Mouse (Mus musculus) midbrain, embryonic 14.5 days (tissue): ENCODE measurements around the gene Tenm2. TPM values are rescaled to one million over a fixed set of nuclear protein-coding genes. Genes with fewer than 3 reads are reported as not detected.
A peak's percentile ranks its signal among the peaks of the same experiment; 100 is the strongest.

Experiments
- ATAC-seq: fragments of 200-750 bp; cut with Nextera tagmentation; 2 replicates; pipeline ENCODE4 v1.8.0; 2017; ENCODE audit warnings: moderate number of reproducible peaks, moderate library complexity; ENCODE audit not compliant: low FRiP score, low TSS enrichment
- DNase-seq: peaks from one replicate; pipeline ENCODE4 v3.0.0-alpha.2; 2015
- H3K27ac ChIP-seq: fragments of 300-500 bp; sonication (generic); replicated peaks from 2 replicates; pipeline ENCODE4 v1.5.1; 2014; ENCODE audit warnings: mild to moderate bottlenecking, low read depth, low read length, moderate library complexity
- H3K27me3 ChIP-seq: fragments of 300-500 bp; sonication (generic); 2 replicates; pipeline ENCODE4 v1.6.1; 2014; ENCODE audit warnings: low read length, control low read depth, mixed read lengths; ENCODE audit not compliant: control insufficient read depth, insufficient read depth
- H3K36me3 ChIP-seq: fragments of 300-500 bp; sonication (generic); 2 replicates; pipeline ENCODE4 v1.6.1; 2014; ENCODE audit warnings: low read length, control low read depth; ENCODE audit not compliant: control insufficient read depth, insufficient read depth
- H3K4me1 ChIP-seq: fragments of 300-500 bp; sonication (generic); 2 replicates; pipeline ENCODE4 v1.6.1; 2014; ENCODE audit warnings: mild to moderate bottlenecking, antibody characterized with exemption, low read length, control low read depth; ENCODE audit not compliant: control insufficient read depth, insufficient read depth
- H3K4me2 ChIP-seq: fragments of 300-500 bp; sonication (generic); 2 replicates; pipeline ENCODE4 v1.6.1; 2014; ENCODE audit warnings: mild to moderate bottlenecking, low read length, moderate library complexity
- H3K4me3 ChIP-seq: fragments of 300-500 bp; sonication (generic); replicated peaks from 2 replicates; pipeline ENCODE4 v1.5.1; 2014; ENCODE audit warnings: low read depth, low read length
- H3K9ac ChIP-seq: fragments of 300-500 bp; sonication (generic); replicated peaks from 2 replicates; pipeline ENCODE4 v1.6.1; 2014; ENCODE audit warnings: mild to moderate bottlenecking, low read length, moderate library complexity
- H3K9me3 ChIP-seq: fragments of 300-500 bp; sonication (generic); 2 replicates; pipeline ENCODE4 v1.6.1; 2016; ENCODE audit warnings: low read length, control low read depth, mixed read lengths; ENCODE audit not compliant: control insufficient read depth
- WGBS: fragments of 180-500 bp; shearing (Covaris S2); extraction: QIAGEN DNeasy Blood & Tissue Kit; methylation state at CpG from one replicate; pipeline ENCODE4 v1.1.7; 2014; 5-methylcytosine and 5-hydroxymethylcytosine counted together
- polyA plus RNA-seq: library from polyadenylated mRNA; unstranded; fragments of >200 nt; fragmentation: Nextera tagmentation; extraction: Ambion mirVana; gene quantifications from 2 replicates; pipeline ENCODE4 v1.2.1, GENCODE M21; 2014

Gene Tenm2
- polyA plus RNA-seq, 1 experiment from 2014 or later, result 52.8 TPM

DNA sequence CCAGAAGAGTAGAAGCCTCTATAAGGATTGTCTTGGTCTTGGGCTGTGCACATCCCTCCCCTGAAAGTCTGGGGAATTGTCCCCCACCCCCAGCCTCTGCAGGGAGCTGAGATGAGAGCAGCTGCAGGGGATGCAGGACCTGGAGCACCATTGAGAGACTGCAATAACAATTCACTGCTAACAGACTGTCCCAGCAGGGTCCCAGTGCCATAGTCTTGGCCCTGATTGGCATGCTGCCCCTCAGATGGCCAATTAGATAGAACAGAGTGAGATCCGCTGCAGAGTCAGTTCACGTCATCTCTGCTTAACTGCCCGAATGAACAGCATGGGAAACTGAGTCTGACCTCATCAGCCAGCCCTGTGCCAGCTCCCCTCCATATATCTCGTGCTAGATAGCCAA lies 1097.9 kb downstream of the Tenm2 start:
- Histone ChIP-seq H3K27ac (no peak overlapping the region), H3K4me1 (peaks cover 23% of the 10 kb centered on the region), H3K36me3 (0 out of 2 replicates have a peak, but pooled peaks cover 4% of the 10 kb centered on the region), H3K27me3 (no peaks in the 10 kb centered on the region), H3K4me3 (no peak overlapping the region), H3K9ac (no peak overlapping the region), H3K4me2 (no peak overlapping the region), H3K9me3 (no peaks in the 10 kb centered on the region)
- ATAC-seq (no peak), DNase-seq (no peak)
- 61% methylated on average over 4 of the region's 4 CpGs for WGBS

DNA sequence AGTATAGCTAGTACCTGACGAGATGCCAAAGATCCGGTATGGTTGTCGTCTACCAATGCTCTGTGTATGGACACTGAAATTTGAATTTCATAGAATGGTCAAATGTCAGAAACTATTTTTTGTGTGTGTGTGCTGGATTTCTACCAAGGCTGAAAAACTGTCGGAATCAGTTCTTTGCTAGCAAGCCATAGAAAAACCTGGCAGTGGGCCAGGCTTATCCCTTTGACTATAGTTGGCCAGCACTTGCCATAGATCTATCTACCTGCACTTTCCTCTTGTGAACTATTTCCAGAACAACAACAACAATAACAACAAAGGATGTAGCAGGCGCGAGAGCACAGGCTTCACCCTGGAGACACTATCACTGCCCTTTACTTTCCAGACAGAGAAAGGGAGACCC lies 1098.5 kb downstream of the Tenm2 start:
- Histone ChIP-seq H3K27ac (no peak overlapping the region), H3K4me1 (peaks cover 23% of the 10 kb centered on the region), H3K4me3 (no peak overlapping the region), H3K9me3 (no peaks in the 10 kb centered on the region), H3K9ac (no peak overlapping the region), H3K36me3 (0 out of 2 replicates have a peak, but pooled peaks cover 4% of the 10 kb centered on the region), H3K27me3 (no peaks in the 10 kb centered on the region), H3K4me2 (no peak overlapping the region)
- DNase-seq (peak; percentile 64), ATAC-seq (no peak)
- WGBS, result 70% methylated on average over 6 of the region's 6 CpGs

DNA sequence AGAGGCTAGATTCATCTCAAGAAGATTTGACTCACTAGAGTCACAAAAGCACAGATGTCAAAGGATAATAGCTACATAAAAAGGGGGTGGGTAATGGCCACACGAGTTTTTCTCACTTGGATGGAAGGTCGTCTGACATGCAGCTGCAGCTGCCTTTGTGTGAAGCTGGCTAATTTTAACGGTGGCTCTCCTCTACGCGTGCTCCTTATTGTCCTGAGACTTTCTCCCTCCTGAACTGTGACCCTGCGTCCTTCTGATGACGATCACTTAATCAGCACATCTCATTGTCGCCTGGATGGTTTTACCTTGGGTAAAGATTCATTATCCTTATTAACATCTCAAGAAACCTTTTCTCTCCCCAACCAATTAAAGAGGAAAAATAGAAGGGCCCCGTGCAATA lies 1101.1 kb downstream of the Tenm2 start:
- Histone ChIP-seq H3K4me3 (no peak overlapping the region), H3K4me1 (peaks cover 23% of the 10 kb centered on the region), H3K27me3 (no peaks in the 10 kb centered on the region), H3K4me2 (no peak overlapping the region), H3K27ac (no peak overlapping the region), H3K36me3 (0 out of 2 replicates have a peak, but pooled peaks cover 4% of the 10 kb centered on the region), H3K9ac (no peak overlapping the region), H3K9me3 (no peaks in the 10 kb centered on the region)
- DNase-seq (no peak), ATAC-seq (no peak)
- WGBS, result 10% methylated on average over 9 of the region's 9 CpGs

DNA sequence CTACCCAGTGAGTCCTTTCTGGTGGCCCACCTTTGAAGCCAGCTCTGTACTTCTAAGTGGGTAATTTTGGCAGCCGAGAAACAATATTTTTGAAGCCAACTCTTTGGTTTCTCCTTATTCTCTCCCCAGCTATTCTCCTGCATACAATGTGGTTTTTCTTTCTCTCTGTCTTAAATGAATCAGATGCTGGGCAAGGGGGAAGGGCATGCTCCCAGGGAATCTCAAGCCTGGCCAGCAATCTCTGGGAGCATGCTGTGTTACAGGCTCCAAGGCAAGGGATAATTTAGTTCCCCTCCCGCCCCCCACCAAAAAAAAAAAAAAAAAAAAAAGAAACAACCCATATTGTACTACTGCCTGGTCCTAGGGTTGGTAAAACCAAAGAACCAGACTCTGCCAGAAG lies 1112.5 kb downstream of the Tenm2 start:
- Histone ChIP-seq H3K27me3 (no peaks in the 10 kb centered on the region), H3K4me3 (no peak overlapping the region), H3K9ac (no peak overlapping the region), H3K4me1 (peaks cover 27% of the 10 kb centered on the region), H3K4me2 (no peak overlapping the region), H3K36me3 (no peaks in the 10 kb centered on the region), H3K9me3 (no peaks in the 10 kb centered on the region), H3K27ac (no peak overlapping the region)
- no peak for ATAC-seq
- 46% methylated on average over 2 of the region's 2 CpGs for WGBS
- DNase-seq, result no peak

DNA sequence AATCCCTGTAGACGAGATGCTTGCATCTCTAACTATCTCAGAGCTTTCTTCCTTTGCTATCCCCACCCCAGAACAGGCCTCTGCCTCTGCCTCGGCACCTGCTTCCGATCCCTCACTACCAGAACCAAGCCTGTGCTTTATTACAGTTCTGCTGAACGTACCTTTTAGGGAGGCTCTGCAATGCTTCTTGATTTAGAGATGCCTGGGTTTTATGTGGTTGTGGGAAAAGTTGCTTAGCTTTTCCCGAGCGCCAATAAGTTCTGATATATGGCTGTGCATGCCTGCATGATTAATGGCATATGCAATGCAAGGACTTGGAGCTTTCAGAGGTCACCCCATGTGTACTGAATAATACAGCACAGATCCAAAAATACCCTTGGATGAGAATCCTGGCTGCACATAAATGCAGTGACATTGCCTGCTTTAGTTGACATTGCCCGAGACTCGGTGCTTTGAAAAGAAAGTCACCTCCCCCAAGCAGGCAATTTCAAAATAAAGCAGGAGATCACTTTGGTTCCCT lies 1114.3 kb downstream of the Tenm2 start:
- H3K27ac ChIP-seq, result peak overlapping the region; percentile 63
- H3K4me2 ChIP-seq, result no peak overlapping the region
- H3K9me3 ChIP-seq, result no peaks in the 10 kb centered on the region
- H3K36me3 ChIP-seq, result no peaks in the 10 kb centered on the region
- H3K27me3 ChIP-seq, result no peaks in the 10 kb centered on the region
- 28% methylated on average over 8 of the region's 8 CpGs for WGBS
- no peak for DNase-seq
- H3K4me3 ChIP-seq, result no peak overlapping the region
- 0 out of 2 replicates have a peak overlapping the region, but pooled peaks have one; percentile 9 for H3K9ac ChIP-seq
- no peak for ATAC-seq
- peaks cover 27% of the 10 kb centered on the region for H3K4me1 ChIP-seq

DNA sequence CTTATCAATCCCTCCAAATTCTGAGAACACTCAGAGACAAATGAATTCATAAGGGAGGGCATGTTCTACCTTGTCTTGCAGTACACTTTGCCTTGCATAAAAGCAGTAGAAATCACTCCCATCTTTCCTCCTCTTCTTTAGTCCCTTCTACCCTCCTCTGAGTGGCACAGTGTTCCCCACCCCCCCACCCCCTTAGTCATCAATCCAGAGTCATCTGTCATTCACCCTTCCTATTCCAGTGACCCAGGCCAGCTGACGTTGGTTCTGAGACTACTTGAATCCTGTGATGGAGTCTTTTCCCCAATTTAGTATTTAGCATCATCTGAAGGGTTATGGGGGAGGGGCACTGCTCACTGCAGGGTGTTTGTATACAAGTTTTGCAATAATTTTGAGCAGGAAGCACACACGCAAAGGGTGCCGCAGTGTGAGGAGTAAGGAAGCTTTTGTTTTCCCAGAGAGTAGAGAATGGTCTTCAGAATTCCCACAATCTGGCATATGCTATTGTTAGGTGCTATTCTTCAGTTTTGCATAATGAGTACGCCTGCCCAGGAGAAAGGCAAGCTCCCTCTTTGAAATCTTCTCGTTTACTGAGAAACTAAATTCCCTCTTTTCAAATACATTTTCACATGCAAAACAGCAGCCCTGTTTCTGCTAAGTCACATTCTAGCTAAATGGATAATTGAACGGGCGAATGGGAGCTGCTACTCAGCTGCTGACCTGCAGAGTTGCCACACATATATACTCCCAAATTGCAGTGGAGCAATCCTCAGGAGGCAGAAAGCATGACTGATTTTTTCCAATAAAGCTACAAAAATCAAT lies 1115.0 kb downstream of the Tenm2 start:
- Histone ChIP-seq H3K36me3 (no peaks in the 10 kb centered on the region), H3K9ac (no peak overlapping the region; the same call in 1 of the 2 replicates), H3K27me3 (no peaks in the 10 kb centered on the region), H3K4me2 (no peak overlapping the region), H3K9me3 (no peaks in the 10 kb centered on the region), H3K4me3 (no peak overlapping the region), H3K27ac (peak overlapping the region; percentile 63), H3K4me1 (peaks cover 27% of the 10 kb centered on the region)
- 4% methylated on average over 7 of the region's 7 CpGs for WGBS
- DNase-seq (peak; percentile 48), ATAC-seq (peak; percentile 34; the same call in 1 of the 2 replicates)

DNA sequence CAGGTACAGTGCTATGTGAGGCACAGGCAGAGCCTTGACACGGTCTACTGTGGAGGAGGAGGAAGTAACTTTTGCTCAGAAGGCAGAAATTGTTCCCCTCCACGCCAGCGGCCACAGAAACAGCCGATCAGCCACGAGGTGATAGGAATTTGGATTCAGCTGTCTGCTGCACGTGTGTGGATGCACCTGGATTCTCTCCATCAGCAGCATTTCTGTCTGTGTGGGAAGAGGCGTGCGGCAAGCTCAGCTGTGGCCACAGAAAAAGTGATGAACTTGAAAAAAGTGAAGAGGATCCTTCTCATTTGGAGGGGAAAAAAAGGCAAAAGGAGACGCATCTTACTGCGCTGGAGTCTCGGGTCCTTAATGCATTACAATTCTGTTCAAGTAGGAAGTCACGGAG lies 1122.4 kb downstream of the Tenm2 start:
- no peaks in the 10 kb centered on the region for H3K36me3 ChIP-seq
- no peak overlapping the region for H3K9ac ChIP-seq
- no peak for ATAC-seq
- no peaks in the 10 kb centered on the region for H3K27me3 ChIP-seq
- 86% methylated on average over 12 of the region's 12 CpGs for WGBS
- H3K4me2 ChIP-seq, result no peak overlapping the region
- DNase-seq, result no peak
- H3K27ac ChIP-seq, result no peak overlapping the region
- H3K4me3 ChIP-seq, result no peak overlapping the region
- peaks cover 21% of the 10 kb centered on the region for H3K4me1 ChIP-seq
- no peaks in the 10 kb centered on the region for H3K9me3 ChIP-seq

DNA sequence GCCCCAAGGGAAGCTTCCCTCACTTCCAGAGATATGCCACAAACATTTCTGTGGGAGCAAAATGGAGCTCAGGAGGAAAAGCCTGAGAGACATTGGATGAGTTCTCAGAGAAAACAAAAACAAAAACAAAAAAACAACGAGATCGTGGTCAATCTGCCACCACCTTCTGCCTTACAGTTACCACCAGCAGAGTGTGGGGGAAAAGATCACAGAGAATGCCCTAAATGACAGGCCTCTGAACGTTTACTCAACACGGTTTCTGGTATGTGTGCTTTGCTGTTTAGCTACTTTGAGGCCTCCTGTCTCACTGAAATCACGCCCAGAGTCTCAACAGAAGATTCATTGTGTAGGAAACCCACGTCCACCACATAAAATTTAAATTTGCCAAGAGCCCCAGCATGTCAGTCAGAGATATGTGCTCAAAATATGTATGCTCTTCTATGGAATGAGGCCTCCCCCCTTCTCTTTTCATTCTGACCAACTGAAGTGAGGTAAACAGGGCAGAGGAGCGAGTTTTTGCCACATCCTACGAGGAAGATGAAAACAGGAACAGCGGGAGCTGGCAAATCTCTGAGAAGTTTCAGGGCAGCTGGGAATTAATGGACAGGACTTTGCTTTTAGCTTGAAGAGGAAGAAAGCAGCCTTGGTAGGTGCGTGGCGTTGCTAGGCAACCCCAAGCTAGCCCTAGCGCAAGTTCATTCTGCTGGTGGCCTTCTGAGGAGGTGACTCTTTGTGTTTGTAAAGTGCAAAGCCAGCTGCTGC lies 1126.6 kb downstream of the Tenm2 start:
- Histone ChIP-seq H3K9ac (no peak overlapping the region), H3K9me3 (no peaks in the 10 kb centered on the region), H3K36me3 (no peaks in the 10 kb centered on the region; the same call in 1 of the 2 replicates), H3K27me3 (no peaks in the 10 kb centered on the region), H3K4me3 (no peak overlapping the region), H3K4me1 (peaks cover 42% of the 10 kb centered on the region), H3K27ac (peak overlapping the region; percentile 70), H3K4me2 (no peak overlapping the region)
- WGBS, result 10% methylated on average over 12 of the region's 12 CpGs
- peak; percentile 82 for DNase-seq
- ATAC-seq, result peak; percentile 65; the same call in 1 of the 2 replicates
